Mouse (Mus musculus): Measurements from ENCODE around the gene Olfr103.

DNA sequence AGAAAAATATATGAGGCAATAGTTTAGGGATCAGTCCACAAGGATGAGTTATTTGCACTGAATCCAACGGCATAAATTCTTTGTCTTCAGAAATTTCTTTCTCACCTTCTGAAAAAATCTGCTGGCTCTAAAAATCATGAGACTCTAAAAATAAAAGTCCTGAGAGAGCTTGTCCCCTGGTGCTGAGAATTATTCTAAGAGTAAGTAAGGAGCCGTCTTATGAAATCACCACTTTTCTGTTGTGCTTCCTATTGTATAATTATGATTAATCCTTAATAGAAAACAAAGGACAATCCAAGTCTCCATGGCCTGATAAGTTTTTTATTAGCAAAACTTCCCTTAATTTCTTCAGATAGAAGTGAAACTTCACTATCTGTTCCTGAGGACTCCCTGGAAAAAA, at the start of gene Olfr103:
- TF ChIP-seq CTCF (IDR thresholded peaks at IDR 0.05; ENCODE audit: borderline replicate concordance, insufficient read depth, low read length) (no peak), POLR2A (IDR thresholded peaks at IDR 0.05; ENCODE audit: low read depth, low read length) (no peak)
